Mouse (Mus musculus) midbrain, embryonic 14.5 days (tissue): ENCODE measurements at regions not wholly inside any gene's neighbourhood (a gene's known extent, or its start where the extent isn't known, plus 50 kb on each side); places are given as distances from the start of the nearest gene placed in this dataset.

Experiments used
- ATAC-seq: fragments of 200-750 bp; cut with Nextera tagmentation; 2 replicates; pipeline ENCODE4 v1.8.0; 2017; ENCODE audit warnings: moderate number of reproducible peaks, moderate library complexity; ENCODE audit not compliant: low FRiP score, low TSS enrichment
- DNase-seq: peaks from one replicate; pipeline ENCODE4 v3.0.0-alpha.2; 2015
- H3K27ac ChIP-seq: fragments of 300-500 bp; sonication (generic); replicated peaks from 2 replicates; pipeline ENCODE4 v1.5.1; 2014; ENCODE audit warnings: mild to moderate bottlenecking, low read depth, low read length, moderate library complexity
- H3K27me3 ChIP-seq: fragments of 300-500 bp; sonication (generic); 2 replicates; pipeline ENCODE4 v1.6.1; 2014; ENCODE audit warnings: low read length, control low read depth, mixed read lengths; ENCODE audit not compliant: control insufficient read depth, insufficient read depth
- H3K36me3 ChIP-seq: fragments of 300-500 bp; sonication (generic); 2 replicates; pipeline ENCODE4 v1.6.1; 2014; ENCODE audit warnings: low read length, control low read depth; ENCODE audit not compliant: control insufficient read depth, insufficient read depth
- H3K4me1 ChIP-seq: fragments of 300-500 bp; sonication (generic); 2 replicates; pipeline ENCODE4 v1.6.1; 2014; ENCODE audit warnings: mild to moderate bottlenecking, antibody characterized with exemption, low read length, control low read depth; ENCODE audit not compliant: control insufficient read depth, insufficient read depth
- H3K4me2 ChIP-seq: fragments of 300-500 bp; sonication (generic); 2 replicates; pipeline ENCODE4 v1.6.1; 2014; ENCODE audit warnings: mild to moderate bottlenecking, low read length, moderate library complexity
- H3K4me3 ChIP-seq: fragments of 300-500 bp; sonication (generic); replicated peaks from 2 replicates; pipeline ENCODE4 v1.5.1; 2014; ENCODE audit warnings: low read depth, low read length
- H3K9ac ChIP-seq: fragments of 300-500 bp; sonication (generic); replicated peaks from 2 replicates; pipeline ENCODE4 v1.6.1; 2014; ENCODE audit warnings: mild to moderate bottlenecking, low read length, moderate library complexity
- H3K9me3 ChIP-seq: fragments of 300-500 bp; sonication (generic); 2 replicates; pipeline ENCODE4 v1.6.1; 2016; ENCODE audit warnings: low read length, control low read depth, mixed read lengths; ENCODE audit not compliant: control insufficient read depth
- WGBS: fragments of 180-500 bp; shearing (Covaris S2); extraction: QIAGEN DNeasy Blood & Tissue Kit; methylation state at CpG from one replicate; pipeline ENCODE4 v1.1.7; 2014; 5-methylcytosine and 5-hydroxymethylcytosine counted together

DNA sequence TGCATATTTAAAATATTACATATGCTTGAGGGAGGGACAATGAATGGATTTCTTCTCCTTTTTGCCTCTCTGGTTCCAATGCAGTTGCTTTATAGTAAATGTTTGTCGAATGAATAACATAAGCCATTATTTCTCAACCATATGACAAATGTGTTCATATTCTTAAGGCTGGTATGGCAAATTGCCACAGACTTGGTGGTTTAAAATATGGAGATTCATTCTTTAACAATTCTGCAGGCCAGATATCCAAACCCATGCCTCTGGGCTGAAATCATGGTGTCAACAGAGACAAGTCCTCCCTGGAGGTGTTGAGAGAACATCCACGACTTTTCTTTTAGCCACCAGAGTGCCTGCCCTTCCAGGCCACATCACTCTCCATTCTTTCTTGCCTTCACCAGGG lies 193.4 kb downstream of the Ttc8 start:
- H3K4me1 ChIP-seq: no peaks in the 10 kb centered on the region
- H3K4me3 ChIP-seq: no peak overlapping the region
- no peak for ATAC-seq
- no peak overlapping the region for H3K4me2 ChIP-seq
- H3K9ac ChIP-seq: no peak overlapping the region
- H3K36me3 ChIP-seq: no peaks in the 10 kb centered on the region
- 93% methylated on average over 2 of the region's 2 CpGs for WGBS
- no peaks in the 10 kb centered on the region for H3K27me3 ChIP-seq
- no peaks in the 10 kb centered on the region for H3K9me3 ChIP-seq
- DNase-seq: no peak
- no peak overlapping the region for H3K27ac ChIP-seq

GRCm38 (mm10) chr12:99116491-99116890 lies 196.1 kb downstream of the Ttc8 start:
- no peak overlapping the region for H3K9ac ChIP-seq
- H3K4me1 ChIP-seq: no peaks in the 10 kb centered on the region
- 76% methylated on average over 7 of the region's 7 CpGs for WGBS
- ATAC-seq (no peak), DNase-seq (no peak)
- no peak overlapping the region for H3K27ac ChIP-seq
- no peak overlapping the region for H3K4me2 ChIP-seq
- no peaks in the 10 kb centered on the region for H3K27me3 ChIP-seq
- no peaks in the 10 kb centered on the region for H3K9me3 ChIP-seq
- H3K36me3 ChIP-seq: no peaks in the 10 kb centered on the region
- H3K4me3 ChIP-seq: no peak overlapping the region

- DNase-seq (peak; percentile 15), ATAC-seq (no peak)
- H3K27ac ChIP-seq: no peak overlapping the region
- no peak overlapping the region for H3K4me2 ChIP-seq
- H3K4me1 ChIP-seq: no peaks in the 10 kb centered on the region
- 93% methylated on average over 12 of the region's 12 CpGs for WGBS
- H3K27me3 ChIP-seq: no peaks in the 10 kb centered on the region
- H3K4me3 ChIP-seq: no peak overlapping the region
- H3K36me3 ChIP-seq: no peaks in the 10 kb centered on the region
- H3K9ac ChIP-seq: no peak overlapping the region
- H3K9me3 ChIP-seq: no peaks in the 10 kb centered on the region
Observed at GRCm38 (mm10) chr12:99118381-99119115, 198.2 kb downstream of the Ttc8 start.

DNA sequence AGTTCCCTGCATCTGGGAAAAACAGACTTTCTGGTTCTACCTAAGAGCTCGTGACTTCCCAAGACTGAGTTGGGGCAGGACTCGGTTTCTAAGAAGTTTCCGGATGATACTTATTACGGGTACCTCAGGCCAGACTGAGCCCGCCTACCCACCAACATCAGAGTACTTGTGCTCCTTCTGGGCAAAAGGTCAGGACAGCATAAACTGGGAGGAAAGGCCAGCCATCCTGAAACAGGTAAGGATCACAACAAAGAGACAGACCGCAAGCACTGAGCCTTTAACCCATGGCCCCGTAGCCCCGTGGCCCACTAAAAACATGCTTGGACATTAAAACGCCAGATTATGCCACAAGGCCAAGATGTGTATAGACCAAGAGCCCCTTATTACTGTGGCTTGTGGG lies 199.6 kb downstream of the Ttc8 start:
- Histone ChIP-seq H3K4me3 (no peak overlapping the region), H3K27me3 (no peaks in the 10 kb centered on the region), H3K4me2 (no peak overlapping the region), H3K9ac (no peak overlapping the region), H3K4me1 (no peaks in the 10 kb centered on the region), H3K27ac (no peak overlapping the region), H3K36me3 (no peaks in the 10 kb centered on the region), H3K9me3 (no peaks in the 10 kb centered on the region)
- no peak for DNase-seq
- no peak for ATAC-seq
- WGBS: 79% methylated on average over 9 of the region's 9 CpGs

DNA sequence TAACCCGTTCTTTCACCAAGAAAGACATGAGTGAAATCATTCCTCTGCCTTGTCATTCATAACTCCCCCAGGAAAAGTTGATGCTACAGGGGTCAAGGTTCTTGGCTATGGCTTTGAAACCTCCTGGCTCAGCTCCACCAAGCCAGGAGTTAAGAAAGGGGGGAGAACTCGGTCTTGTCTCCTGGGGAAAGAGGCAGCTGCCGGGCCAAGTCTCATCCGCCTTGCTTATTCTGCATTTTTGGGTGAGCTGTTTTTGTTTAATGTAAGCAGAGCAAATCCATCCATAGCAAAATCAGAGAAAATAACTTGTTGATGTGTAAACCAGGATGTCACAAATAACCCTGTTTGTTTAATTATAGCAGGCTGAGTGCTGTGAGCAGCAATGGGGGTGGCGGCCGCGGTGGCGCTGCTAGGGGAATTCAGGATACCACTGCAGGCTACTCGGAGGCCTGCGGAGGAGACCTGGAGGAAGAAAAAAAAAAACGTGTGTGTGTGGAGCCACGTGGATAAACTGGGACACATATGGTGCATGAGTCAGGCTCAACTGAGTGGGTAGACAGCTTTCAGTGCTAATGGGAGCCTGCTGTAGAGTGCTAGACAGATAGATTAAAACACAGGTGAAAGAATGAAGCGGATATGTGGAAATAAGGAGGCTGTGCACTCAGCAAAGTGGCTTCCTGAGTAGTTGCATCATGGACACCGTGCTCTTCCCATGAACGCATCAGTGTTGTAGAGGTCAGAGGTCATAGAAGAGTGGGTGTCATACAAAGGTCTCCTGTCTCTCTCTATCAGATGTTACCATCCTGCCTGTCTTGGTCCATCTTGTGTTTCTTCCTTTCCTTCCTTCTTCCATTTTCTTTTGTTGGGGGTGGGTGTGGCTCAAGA lies 203.5 kb downstream of the Ttc8 start:
- ATAC-seq (no peak), DNase-seq (no peak)
- whole genome bisulfite sequencing: 83% methylated on average over 15 of the region's 15 CpGs
- H3K36me3 ChIP-seq: no peaks in the 10 kb centered on the region
- no peaks in the 10 kb centered on the region for H3K9me3 ChIP-seq
- H3K4me1 ChIP-seq: no peaks in the 10 kb centered on the region
- H3K9ac ChIP-seq: no peak overlapping the region
- no peak overlapping the region for H3K4me3 ChIP-seq
- H3K4me2 ChIP-seq: no peak overlapping the region
- no peak overlapping the region for H3K27ac ChIP-seq
- H3K27me3 ChIP-seq: no peaks in the 10 kb centered on the region

DNA sequence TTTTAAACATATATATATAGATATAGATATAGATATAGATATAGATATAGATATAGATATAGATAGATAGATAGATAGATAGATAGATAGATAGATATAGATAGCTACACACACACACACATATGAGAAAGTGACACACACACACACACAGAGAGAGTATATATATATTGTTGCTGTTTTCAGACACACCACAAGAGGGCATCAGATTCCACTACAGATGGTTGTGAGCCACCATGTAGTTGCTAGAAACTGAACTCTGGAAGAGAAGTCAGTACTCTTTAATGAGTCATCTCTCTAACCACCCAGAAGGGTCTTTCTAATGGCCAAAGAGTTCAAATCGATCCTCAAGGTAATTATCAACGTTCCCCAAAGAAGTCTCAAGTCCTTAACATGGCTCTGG lies 205.8 kb downstream of the Ttc8 start:
- no peak overlapping the region for H3K9ac ChIP-seq
- no peak overlapping the region for H3K27ac ChIP-seq
- H3K4me1 ChIP-seq: no peaks in the 10 kb centered on the region
- 100% methylated on average over 2 of the region's 2 CpGs for WGBS
- H3K4me3 ChIP-seq: no peak overlapping the region
- no peak for ATAC-seq
- no peak overlapping the region for H3K4me2 ChIP-seq
- no peaks in the 10 kb centered on the region for H3K9me3 ChIP-seq
- no peaks in the 10 kb centered on the region for H3K36me3 ChIP-seq
- no peaks in the 10 kb centered on the region for H3K27me3 ChIP-seq
- no peak for DNase-seq
